Mouse (Mus musculus): ENCODE data around the gene Uty.

GRCm38 (mm10) chrY:1116153-1116552 lies 129.4 kb downstream of the Uty start:
- TF ChIP-seq CTCF (IDR thresholded peaks at IDR 0.05; ENCODE audit: low read depth, low read length) (no peak), POLR2A (IDR thresholded peaks at IDR 0.05; ENCODE audit: borderline replicate concordance, low read depth, low read length) (no peak)
